Mouse (Mus musculus) hindbrain, embryonic 11.5 days (tissue): ENCODE measurements around the gene Skp2. TPM values are rescaled to one million over a fixed set of nuclear protein-coding genes. Genes with fewer than 3 reads are reported as not detected.

Experiments
- ATAC-seq: fragments of 200-750 bp; cut with Nextera tagmentation; 2 replicates; pipeline ENCODE4 v1.8.0; 2017; ENCODE audit warnings: mild to moderate bottlenecking, moderate TSS enrichment, moderate library complexity; ENCODE audit not compliant: low FRiP score
- DNase-seq: peaks from one replicate; pipeline ENCODE4 v3.0.0-alpha.2; 2015; ENCODE audit warnings: low spot score
- H3K27ac ChIP-seq: fragments of 300-500 bp; sonication (generic); 2 replicates; pipeline ENCODE4 v1.5.1; 2014; ENCODE audit warnings: mild to moderate bottlenecking, low read depth, low read length
- H3K27me3 ChIP-seq: fragments of 300-500 bp; sonication (generic); 2 replicates; pipeline ENCODE4 v1.6.1; 2014; ENCODE audit warnings: mild to moderate bottlenecking, low read length, moderate library complexity, mixed read lengths; ENCODE audit not compliant: control insufficient read depth, insufficient read depth
- H3K36me3 ChIP-seq: fragments of 300-500 bp; sonication (generic); 2 replicates; pipeline ENCODE4 v1.6.1; 2014; ENCODE audit warnings: mild to moderate bottlenecking, low read length, moderate library complexity, mixed read lengths; ENCODE audit not compliant: control insufficient read depth, insufficient read depth
- H3K4me1 ChIP-seq: fragments of 300-500 bp; sonication (generic); replicated peaks from 2 replicates; pipeline ENCODE4 v1.6.1; 2014; ENCODE audit warnings: low read length, mixed read lengths; ENCODE audit not compliant: control insufficient read depth, insufficient read depth
- H3K4me2 ChIP-seq: fragments of 300-500 bp; sonication (generic); replicated peaks from 2 replicates; pipeline ENCODE4 v1.6.1; 2014; ENCODE audit warnings: mild to moderate bottlenecking, low read depth, low read length
- H3K4me3 ChIP-seq: fragments of 300-500 bp; sonication (generic); 2 replicates; pipeline ENCODE4 v1.5.1; 2014; ENCODE audit warnings: low read depth, low read length
- H3K9ac ChIP-seq: fragments of 300-500 bp; sonication (generic); 2 replicates; pipeline ENCODE4 v1.6.1; 2014; ENCODE audit warnings: low read depth, low read length
- H3K9me3 ChIP-seq: fragments of 300-500 bp; sonication (generic); 2 replicates; pipeline ENCODE4 v1.6.1; 2016; ENCODE audit warnings: low read length; ENCODE audit not compliant: control insufficient read depth
- WGBS: fragments of 180-500 bp; shearing (Covaris S2); extraction: QIAGEN DNeasy Blood & Tissue Kit; methylation state at CpG from one replicate; pipeline ENCODE4 v1.1.7; 2014; 5-methylcytosine and 5-hydroxymethylcytosine counted together
- polyA plus RNA-seq: library from polyadenylated mRNA; unstranded; fragments of >200 nt; fragmentation: Nextera tagmentation; extraction: Ambion mirVana; gene quantifications from 2 replicates; pipeline ENCODE4 v1.2.1, GENCODE M21; 2014

Skp2 gene
- polyA plus RNA-seq, 1 experiment from 2014 or later: 95.9 TPM

GRCm38 (mm10) chr15:9106303-9107074, 48.7 kb downstream of the Skp2 start:
- 84% methylated on average over 13 of the region's 13 CpGs for WGBS
- no peak for DNase-seq
- ATAC-seq: no peak
- Histone ChIP-seq H3K27ac (no peak overlapping the region), H3K4me1 (no peaks in the 10 kb centered on the region), H3K27me3 (no peaks in the 10 kb centered on the region), H3K9ac (no peak overlapping the region), H3K4me3 (no peak overlapping the region), H3K9me3 (no peaks in the 10 kb centered on the region), H3K4me2 (no peak overlapping the region), H3K36me3 (no peaks in the 10 kb centered on the region)

GRCm38 (mm10) chr15:9100446-9101077, 54.7 kb downstream of the Skp2 start:
- H3K9me3 ChIP-seq: no peaks in the 10 kb centered on the region
- no peak overlapping the region for H3K4me3 ChIP-seq
- H3K4me1 ChIP-seq: no peaks in the 10 kb centered on the region
- H3K4me2 ChIP-seq: no peak overlapping the region
- no peaks in the 10 kb centered on the region for H3K36me3 ChIP-seq
- H3K9ac ChIP-seq: no peak overlapping the region
- DNase-seq (no peak), ATAC-seq (no peak)
- 91% methylated on average over 10 of the region's 10 CpGs for WGBS
- no peaks in the 10 kb centered on the region for H3K27me3 ChIP-seq
- H3K27ac ChIP-seq: no peak overlapping the region

- ATAC-seq: no peak
- H3K36me3 ChIP-seq: no peaks in the 10 kb centered on the region
- no peak for DNase-seq
- no peaks in the 10 kb centered on the region for H3K9me3 ChIP-seq
- no peak overlapping the region for H3K4me2 ChIP-seq
- no peak overlapping the region for H3K9ac ChIP-seq
- H3K27me3 ChIP-seq: no peaks in the 10 kb centered on the region
- H3K4me3 ChIP-seq: no peak overlapping the region
- H3K4me1 ChIP-seq: no peaks in the 10 kb centered on the region
- 91% methylated on average over 4 of the region's 4 CpGs for WGBS
- H3K27ac ChIP-seq: no peak overlapping the region
Measured at GRCm38 (mm10) chr15:9096865-9097264, 58.4 kb downstream of the Skp2 start.

GRCm38 (mm10) chr15:9094366-9094750, 60.9 kb downstream of the Skp2 start:
- 21% methylated on average over 13 of the region's 13 CpGs for WGBS
- no peaks in the 10 kb centered on the region for H3K27me3 ChIP-seq
- H3K4me1 ChIP-seq: no peaks in the 10 kb centered on the region
- H3K4me3 ChIP-seq: no peak overlapping the region
- peak; percentile 92 for ATAC-seq
- H3K36me3 ChIP-seq: no peaks in the 10 kb centered on the region
- no peaks in the 10 kb centered on the region for H3K9me3 ChIP-seq
- H3K4me2 ChIP-seq: no peak overlapping the region
- no peak overlapping the region for H3K27ac ChIP-seq
- H3K9ac ChIP-seq: no peak overlapping the region
- DNase-seq: peak; percentile 60

GRCm38 (mm10) chr15:9093598-9094365, 61.4 kb downstream of the Skp2 start:
- no peaks in the 10 kb centered on the region for H3K36me3 ChIP-seq

GRCm38 (mm10) chr15:9090662-9091061, 64.6 kb downstream of the Skp2 start:
- H3K4me2 ChIP-seq: no peak overlapping the region
- no peaks in the 10 kb centered on the region for H3K27me3 ChIP-seq
- ATAC-seq: no peak
- no peak overlapping the region for H3K4me3 ChIP-seq
- DNase-seq: no peak
- H3K9ac ChIP-seq: no peak overlapping the region
- H3K27ac ChIP-seq: no peak overlapping the region
- no peaks in the 10 kb centered on the region for H3K4me1 ChIP-seq
- 95% methylated on average over 5 of the region's 5 CpGs for WGBS
- H3K9me3 ChIP-seq: no peaks in the 10 kb centered on the region
- no peaks in the 10 kb centered on the region for H3K36me3 ChIP-seq

More at GRCm38 (mm10) chr15:9093598-9094365, 61.4 kb downstream of the Skp2 start:
- no peak overlapping the region for H3K27ac ChIP-seq
- H3K9ac ChIP-seq: no peak overlapping the region
- no peaks in the 10 kb centered on the region for H3K27me3 ChIP-seq
- no peaks in the 10 kb centered on the region for H3K4me1 ChIP-seq
- ATAC-seq (peak; percentile 36; the same call in 1 of the 2 replicates), DNase-seq (no peak)
- H3K4me2 ChIP-seq: no peak overlapping the region
- no peaks in the 10 kb centered on the region for H3K9me3 ChIP-seq
- WGBS: 75% methylated on average over 11 of the region's 11 CpGs
- H3K4me3 ChIP-seq: no peak overlapping the region

- ATAC-seq (no peak), DNase-seq (no peak)
- H3K4me1 ChIP-seq: no peaks in the 10 kb centered on the region
- no peaks in the 10 kb centered on the region for H3K27me3 ChIP-seq
- no peaks in the 10 kb centered on the region for H3K9me3 ChIP-seq
- WGBS: 12% methylated on average over 2 of the region's 2 CpGs
- H3K9ac ChIP-seq: no peak overlapping the region
- H3K36me3 ChIP-seq: no peaks in the 10 kb centered on the region
- no peak overlapping the region for H3K4me2 ChIP-seq
- H3K27ac ChIP-seq: no peak overlapping the region
- no peak overlapping the region for H3K4me3 ChIP-seq
Measured at GRCm38 (mm10) chr15:9089136-9089720, 66.0 kb downstream of the Skp2 start.

- DNase-seq (no peak), ATAC-seq (no peak)
- no peak overlapping the region for H3K27ac ChIP-seq
- 52% methylated on average over 8 of the region's 8 CpGs for WGBS
- no peaks in the 10 kb centered on the region for H3K4me1 ChIP-seq
- H3K9ac ChIP-seq: no peak overlapping the region
- H3K4me3 ChIP-seq: no peak overlapping the region
- H3K9me3 ChIP-seq: no peaks in the 10 kb centered on the region
- H3K27me3 ChIP-seq: no peaks in the 10 kb centered on the region
- no peaks in the 10 kb centered on the region for H3K36me3 ChIP-seq
- H3K4me2 ChIP-seq: no peak overlapping the region
Measured at GRCm38 (mm10) chr15:9088683-9089072, 66.5 kb downstream of the Skp2 start.
